16 mouse cellular contexts compared by ENCODE assay signal in genomic region chr2:173266349-173267112, GRCm38 (mm10). TPM values are rescaled to one million over a fixed set of nuclear protein-coding genes. Genes with fewer than 3 reads are reported as not detected.
DNase-seq lines count a peak whose midpoint lies in the region; ATAC-seq and TF ChIP-seq lines count a peak whose summit lies in the region.
"Had no signal": no experiment of that assay in that cellular context is flagged by ENCODE, and none has a peak within 500 bp of the region (broad histone marks: within the 10 kb centered on the region; RNA-seq: fewer than 3 reads in every experiment).

No protein-coding gene starts in this region.

- no peaks in the 10 kb centered on the region for H3K9me3 ChIP-seq in hindbrain, embryonic 13.5 days
- H3K9me3 ChIP-seq in hindbrain, embryonic 12.5 days (replicated peaks), result no peaks in the 10 kb centered on the region
- H3K9me3 ChIP-seq in neural tube, embryonic 13.5 days, result no peaks in the 10 kb centered on the region
- H3K9me3 ChIP-seq: forebrain, embryonic 13.5 days had no signal

- H3K9ac ChIP-seq in hindbrain, embryonic 13.5 days, result no peak overlapping the region
- H3K9ac ChIP-seq in hindbrain, embryonic 12.5 days, result no peak overlapping the region
- peak overlapping the region; percentile 34; the same call in 1 of the 2 replicates for H3K9ac ChIP-seq in neural tube, embryonic 13.5 days
- H3K9ac ChIP-seq: forebrain, embryonic 13.5 days had no signal

- H3K27ac ChIP-seq in hindbrain, embryonic 13.5 days, result 0 out of 2 replicates have a peak overlapping the region, but pooled peaks have one; percentile 6
- H3K27ac ChIP-seq in hindbrain, embryonic 12.5 days, result no peak overlapping the region
- no peak overlapping the region for H3K27ac ChIP-seq in bone marrow macrophage, adult 2 months (ENCODE audit: insufficient read depth, low read depth, low read length)
- H3K27ac ChIP-seq in neural tube, embryonic 13.5 days (replicated peaks), result peak overlapping the region; percentile 50
- H3K27ac ChIP-seq: forebrain, embryonic 13.5 days; heart, adult 2 months had no signal

- no peak overlapping the region for H3K4me3 ChIP-seq in hindbrain, embryonic 13.5 days
- no peak overlapping the region for H3K4me3 ChIP-seq in hindbrain, embryonic 12.5 days
- H3K4me3 ChIP-seq in bone marrow macrophage, adult 2 months (ENCODE audit: insufficient read depth, low read length), result peak overlapping the region; percentile 36
- H3K4me3 ChIP-seq in neural tube, embryonic 13.5 days, result no peak overlapping the region
- H3K4me3 ChIP-seq: forebrain, embryonic 13.5 days; heart, adult 2 months had no signal

- TF ChIP-seq CTCF in bone marrow macrophage, adult 2 months (IDR thresholded peaks at IDR 0.05; ENCODE audit: low read depth, low read length), result no peak

- no peak for ATAC-seq in hindbrain, embryonic 13.5 days (ENCODE audit: low FRiP score)
- no peak for ATAC-seq in hindbrain, embryonic 12.5 days (ENCODE audit: low FRiP score)
- no peak for ATAC-seq in neural tube, embryonic 13.5 days (ENCODE audit: low read depth)
- ATAC-seq: forebrain, embryonic 13.5 days; hindbrain, embryonic 16.5 days had no signal

- no peak for TF ChIP-seq POLR2A in bone marrow macrophage, adult 2 months (IDR thresholded peaks at IDR 0.05; ENCODE audit: borderline replicate concordance, low read depth, low read length)

- no peak overlapping the region for H3K4me2 ChIP-seq in hindbrain, embryonic 13.5 days
- no peak overlapping the region for H3K4me2 ChIP-seq in hindbrain, embryonic 12.5 days (replicated peaks)
- H3K4me2 ChIP-seq in neural tube, embryonic 13.5 days, result peak overlapping the region; percentile 18; the same call in 1 of the 2 replicates
- H3K4me2 ChIP-seq: forebrain, embryonic 13.5 days had no signal

- DNase-seq in 3134 (ENCODE audit: extremely low read depth, insufficient read length, low spot score), result peak; percentile 46
- DNase-seq in left cerebral cortex, adult 18-20 months (ENCODE audit: low spot score in 2 of 2), result no peak
- no peak for DNase-seq in frontal cortex, postnatal 14 days (ENCODE audit: low spot score in 2 of 2)
- no peak for DNase-seq in heart, adult 18-20 months
- DNase-seq: adrenal gland, adult 8-10 months; cerebellum, adult 9-10 months; heart, adult 2 months; lung, adult 2 months; midbrain, embryonic 14.5 days; thymus, postnatal 14 days had no signal

- H3K4me1 ChIP-seq in hindbrain, embryonic 13.5 days (replicated peaks), result peaks cover 92% of the 10 kb centered on the region
- peaks cover 80% of the 10 kb centered on the region for H3K4me1 ChIP-seq in hindbrain, embryonic 12.5 days
- H3K4me1 ChIP-seq in bone marrow macrophage, adult 2 months (ENCODE audit: control insufficient read depth, insufficient read depth, low read length), result peaks cover 7% of the 10 kb centered on the region; the same call in 1 of the 2 replicates
- peaks cover 99% of the 10 kb centered on the region for H3K4me1 ChIP-seq in neural tube, embryonic 13.5 days (replicated peaks)

- 69% methylated on average over 25 of the region's 25 CpGs for WGBS in hindbrain, embryonic 13.5 days
- WGBS in hindbrain, embryonic 12.5 days, result 74% methylated on average over 25 of the region's 25 CpGs
- 47% methylated on average over 25 of the region's 25 CpGs for WGBS in neural tube, embryonic 13.5 days

- H3K36me3 ChIP-seq in hindbrain, embryonic 13.5 days, result no peaks in the 10 kb centered on the region
- H3K36me3 ChIP-seq in hindbrain, embryonic 12.5 days, result no peaks in the 10 kb centered on the region
- no peaks in the 10 kb centered on the region for H3K36me3 ChIP-seq in neural tube, embryonic 13.5 days

- H3K27me3 ChIP-seq in hindbrain, embryonic 13.5 days, result no peaks in the 10 kb centered on the region
- H3K27me3 ChIP-seq in hindbrain, embryonic 12.5 days, result no peaks in the 10 kb centered on the region
- no peaks in the 10 kb centered on the region for H3K27me3 ChIP-seq in neural tube, embryonic 13.5 days
- H3K27me3 ChIP-seq: forebrain, embryonic 13.5 days had no signal

RNA-seq across cellular contexts. Expression of gene Pmepa1, which starts 9.8 kb away (rescaled TPM):
- 4.7 and 5.2 TPM in 2 replicates for polyA plus RNA-seq in hindbrain, embryonic 13.5 days (2015; fragmentation: Nextera tagmentation; extraction: Ambion mirVana)
- polyA plus RNA-seq in hindbrain, embryonic 12.5 days (2016; fragmentation: Nextera tagmentation; extraction: Ambion mirVana), result 5.6 and 6.3 TPM in 2 replicates
- 0.35 and 1.5 TPM in 2 replicates for polyA plus RNA-seq in bone marrow macrophage, adult 2 months (2012; ENCODE audit: insufficient read depth, insufficient read length, missing spikeins)
- 5.2 and 6.0 TPM in 2 replicates for polyA plus RNA-seq in neural tube, embryonic 13.5 days (2015; fragmentation: Nextera tagmentation; extraction: Ambion mirVana)
- total RNA-seq in left cerebral cortex, adult 18-20 months (2021), result 10 to 100 TPM; 45.8 to 49.9 TPM
- total RNA-seq in heart, adult 18-20 months (2021), result 10 to 100 TPM; 25.8 to 28.1 TPM

RNA-seq across cellular contexts. Expression of gene Zbp1, which starts 47.8 kb away (rescaled TPM):
- polyA plus RNA-seq in hindbrain, embryonic 13.5 days (2015; fragmentation: Nextera tagmentation; extraction: Ambion mirVana), result 0.16 and 0.29 TPM in 2 replicates
- polyA plus RNA-seq in hindbrain, embryonic 12.5 days (2016; fragmentation: Nextera tagmentation; extraction: Ambion mirVana), result 0.28 TPM in 1 of 2 replicates, not detected in the other
- 58.1 and 68.4 TPM in 2 replicates for polyA plus RNA-seq in bone marrow macrophage, adult 2 months (2012; ENCODE audit: insufficient read depth, insufficient read length, missing spikeins)
- 0.22 and 0.40 TPM in 2 replicates for polyA plus RNA-seq in neural tube, embryonic 13.5 days (2015; fragmentation: Nextera tagmentation; extraction: Ambion mirVana)
- not detected for total RNA-seq in left cerebral cortex, adult 18-20 months (2021)
- 1 to 10 TPM in 1 of 2 experiments, under 1 TPM in 1; 0.90 to 1.3 TPM for total RNA-seq in heart, adult 18-20 months (2021)
- polyA plus RNA-seq: forebrain, embryonic 13.5 days; hindbrain, embryonic 16.5 days had no signal

Comparison
In these comparisons a context has a peak if more than half of its experiments do, and no peak if none do; other contexts are left out.
1. H3K27ac ChIP-seq: peak in hindbrain, embryonic 13.5 days (single experiment) and neural tube, embryonic 13.5 days (single experiment); none in hindbrain, embryonic 12.5 days (single experiment) and bone marrow macrophage, adult 2 months (single experiment).
2. RNA of gene Zbp1, which starts 47.8 kb away (polyA plus RNA-seq): 58.1 to 68.4 TPM in bone marrow macrophage, adult 2 months; 0.16 to 0.29 TPM in hindbrain, embryonic 13.5 days, 0.28 TPM in hindbrain, embryonic 12.5 days and 0.22 to 0.40 TPM in neural tube, embryonic 13.5 days; every median in the first group is over 10 times any median in the second.